Mouse (Mus musculus): ENCODE data around the gene Gsta4. TPM values are rescaled to one million over a fixed set of nuclear protein-coding genes. Genes with fewer than 3 reads are reported as not detected.
"Not testable (repeated sequence)": the region's sequence is repeated elsewhere in the genome, so short reads cannot be mapped to it uniquely, and the experiment has no call there.

The Gsta4 gene
- polyA plus RNA-seq, 1 experiment from 2014 or later: 38.4 TPM

- Histone ChIP-seq H3K9ac (replicated peaks) (no peak overlapping the region), H3K36me3 (no peaks in the 10 kb centered on the region), H3K9me3 (replicated peaks) (no peaks in the 10 kb centered on the region), H3K27me3 (replicated peaks) (no peaks in the 10 kb centered on the region), H3K4me2 (no peak overlapping the region), H3K4me1 (no peaks in the 10 kb centered on the region), H3K4me3 (replicated peaks) (no peak overlapping the region), H3K27ac (replicated peaks) (no peak overlapping the region)
- WGBS: 92% methylated on average over 3 of the region's 3 CpGs
- no peak for ATAC-seq (ENCODE audit: low FRiP score)
These were observed 28.9 kb downstream of the Gsta4 start for GRCm38 (mm10) chr9:78211521-78211920.

- Histone ChIP-seq H3K36me3 (no peaks in the 10 kb centered on the region), H3K27ac (replicated peaks) (no peak overlapping the region), H3K9ac (replicated peaks) (no peak overlapping the region), H3K4me1 (no peaks in the 10 kb centered on the region), H3K4me2 (no peak overlapping the region), H3K27me3 (replicated peaks) (no peaks in the 10 kb centered on the region), H3K4me3 (replicated peaks) (no peak overlapping the region), H3K9me3 (replicated peaks) (no peaks in the 10 kb centered on the region)
- no peak for ATAC-seq (ENCODE audit: low FRiP score)
- WGBS: 90% methylated on average over 7 of the region's 7 CpGs
These were observed 29.9 kb downstream of the Gsta4 start for GRCm38 (mm10) chr9:78212341-78213049.

- no peak for ATAC-seq (ENCODE audit: low FRiP score)
- H3K36me3 ChIP-seq: no peaks in the 10 kb centered on the region
- 85% methylated on average over 4 of the region's 4 CpGs for WGBS
- H3K4me1 ChIP-seq: no peaks in the 10 kb centered on the region
- H3K27me3 ChIP-seq (replicated peaks): no peaks in the 10 kb centered on the region
- no peak overlapping the region for H3K27ac ChIP-seq (replicated peaks)
- no peak overlapping the region for H3K9ac ChIP-seq (replicated peaks)
- H3K9me3 ChIP-seq (replicated peaks): no peaks in the 10 kb centered on the region
- no peak overlapping the region for H3K4me3 ChIP-seq (replicated peaks)
- no peak overlapping the region for H3K4me2 ChIP-seq
These were observed 34.5 kb downstream of the Gsta4 start for GRCm38 (mm10) chr9:78217074-78217473.

GRCm38 (mm10) chr9:78222616-78223015, 40.0 kb downstream of the Gsta4 start:
- H3K4me1 ChIP-seq: no peaks in the 10 kb centered on the region
- no peak for ATAC-seq (ENCODE audit: low FRiP score)
- no peak overlapping the region for H3K9ac ChIP-seq (replicated peaks)
- H3K27me3 ChIP-seq (replicated peaks): no peaks in the 10 kb centered on the region
- no peak overlapping the region for H3K27ac ChIP-seq (replicated peaks)
- no peaks in the 10 kb centered on the region for H3K9me3 ChIP-seq (replicated peaks)
- H3K4me2 ChIP-seq: no peak overlapping the region
- WGBS: 80% methylated on average over 8 of the region's 8 CpGs
- no peaks in the 10 kb centered on the region for H3K36me3 ChIP-seq
- H3K4me3 ChIP-seq (replicated peaks): no peak overlapping the region

GRCm38 (mm10) chr9:78223221-78223902, 40.8 kb downstream of the Gsta4 start:
- no peak for ATAC-seq (ENCODE audit: low FRiP score)
- H3K27ac ChIP-seq (replicated peaks): no peak overlapping the region

GRCm38 (mm10) chr9:78224418-78224817, 41.8 kb downstream of the Gsta4 start:
- ATAC-seq (ENCODE audit: low FRiP score): no peak
- no peak overlapping the region for H3K27ac ChIP-seq (replicated peaks)
- H3K9me3 ChIP-seq (replicated peaks): no peaks in the 10 kb centered on the region
- no peaks in the 10 kb centered on the region for H3K4me1 ChIP-seq
- H3K4me2 ChIP-seq: no peak overlapping the region
- 90% methylated on average over 2 of the region's 2 CpGs for WGBS
- H3K36me3 ChIP-seq: no peaks in the 10 kb centered on the region
- no peak overlapping the region for H3K4me3 ChIP-seq (replicated peaks)
- H3K9ac ChIP-seq (replicated peaks): no peak overlapping the region
- no peaks in the 10 kb centered on the region for H3K27me3 ChIP-seq (replicated peaks)

More at GRCm38 (mm10) chr9:78223221-78223902, 40.8 kb downstream of the Gsta4 start:
- 81% methylated on average over 10 of the region's 10 CpGs for WGBS
- no peak overlapping the region for H3K4me2 ChIP-seq
- no peaks in the 10 kb centered on the region for H3K4me1 ChIP-seq
- H3K4me3 ChIP-seq (replicated peaks): no peak overlapping the region
- no peaks in the 10 kb centered on the region for H3K27me3 ChIP-seq (replicated peaks)
- no peaks in the 10 kb centered on the region for H3K36me3 ChIP-seq
- H3K9ac ChIP-seq (replicated peaks): no peak overlapping the region
- no peaks in the 10 kb centered on the region for H3K9me3 ChIP-seq (replicated peaks)

- Histone ChIP-seq H3K9me3 (replicated peaks) (no peaks in the 10 kb centered on the region), H3K36me3 (no peaks in the 10 kb centered on the region), H3K4me1 (no peaks in the 10 kb centered on the region), H3K27me3 (replicated peaks) (no peaks in the 10 kb centered on the region), H3K4me3 (replicated peaks) (no peak overlapping the region), H3K27ac (replicated peaks) (no peak overlapping the region), H3K4me2 (no peak overlapping the region), H3K9ac (replicated peaks) (no peak overlapping the region)
- 81% methylated on average over 11 of the region's 11 CpGs for WGBS
- ATAC-seq (ENCODE audit: low FRiP score): no peak
These were observed 42.7 kb downstream of the Gsta4 start for GRCm38 (mm10) chr9:78225304-78225703.

GRCm38 (mm10) chr9:78228122-78228521, 45.5 kb downstream of the Gsta4 start:
- WGBS: 90% methylated on average over 2 of the region's 2 CpGs
- H3K4me2 ChIP-seq: no peak overlapping the region
- no peak overlapping the region for H3K4me3 ChIP-seq (replicated peaks)
- no peaks in the 10 kb centered on the region for H3K36me3 ChIP-seq
- ATAC-seq (ENCODE audit: low FRiP score): no peak
- no peaks in the 10 kb centered on the region for H3K27me3 ChIP-seq (replicated peaks)
- H3K27ac ChIP-seq (replicated peaks): no peak overlapping the region
- H3K9ac ChIP-seq (replicated peaks): no peak overlapping the region
- H3K9me3 ChIP-seq (replicated peaks): no peaks in the 10 kb centered on the region
- no peaks in the 10 kb centered on the region for H3K4me1 ChIP-seq

GRCm38 (mm10) chr9:78229658-78230057, 47.1 kb downstream of the Gsta4 start:
- H3K9ac ChIP-seq (replicated peaks); H3K4me1 ChIP-seq; H3K4me2 ChIP-seq; H3K27ac ChIP-seq (replicated peaks); H3K9me3 ChIP-seq (replicated peaks); ATAC-seq (ENCODE audit: low FRiP score); H3K27me3 ChIP-seq (replicated peaks); H3K36me3 ChIP-seq; H3K4me3 ChIP-seq (replicated peaks): not testable (repeated sequence)
- 78% methylated on average over 3 of the region's 3 CpGs for WGBS

GRCm38 (mm10) chr9:78230461-78230860, 47.9 kb downstream of the Gsta4 start, which contains the start of gene Gsta1:
Gene Gsta1, plus strand, starts transcription at chr9:78230656.
- WGBS: 75% methylated on average over 2 of the region's 3 CpGs
- not testable (repeated sequence) for ATAC-seq (ENCODE audit: low FRiP score); H3K4me2 ChIP-seq; H3K4me3 ChIP-seq (replicated peaks); H3K36me3 ChIP-seq; H3K9me3 ChIP-seq (replicated peaks); H3K4me1 ChIP-seq; H3K27me3 ChIP-seq (replicated peaks); H3K9ac ChIP-seq (replicated peaks); H3K27ac ChIP-seq (replicated peaks)

GRCm38 (mm10) chr9:78233121-78233695, 50.6 kb downstream of the Gsta4 start:
- not testable (repeated sequence) for H3K4me2 ChIP-seq; H3K36me3 ChIP-seq; H3K9ac ChIP-seq (replicated peaks); ATAC-seq (ENCODE audit: low FRiP score); H3K4me1 ChIP-seq; H3K27ac ChIP-seq (replicated peaks); H3K4me3 ChIP-seq (replicated peaks); H3K9me3 ChIP-seq (replicated peaks); H3K27me3 ChIP-seq (replicated peaks)
- WGBS: no CpG with 5 or more reads among the region's 10 CpGs

Data from neural tube, embryonic 15.5 days (tissue).